Mouse (Mus musculus) macrophage (primary cell): ENCODE measurements around the gene Tmem199. TPM values are rescaled to one million over a fixed set of nuclear protein-coding genes. Genes with fewer than 3 reads are reported as not detected.

ENCODE experiments used
- H3K27ac ChIP-seq: fragments of 350-480 bp; formaldehyde crosslinking; 2 replicates; pipeline ENCODE4 v1.9.0; 2021
- H3K36me3 ChIP-seq: fragments of 350-480 bp; formaldehyde crosslinking; 2 replicates; pipeline ENCODE4 v1.9.0; 2021; ENCODE audit errors: inconsistent target
- H3K4me3 ChIP-seq: fragments of 350-480 bp; formaldehyde crosslinking; 2 replicates; pipeline ENCODE4 v1.9.0; 2021; ENCODE audit errors: inconsistent target
- H3K79me2 ChIP-seq: fragments of 350-480 bp; formaldehyde crosslinking; 2 replicates; pipeline ENCODE4 v1.9.0; 2021; ENCODE audit errors: inconsistent target
- WGBS: methylation state at CpG from one replicate; pipeline ENCODE4 v1.1.7; 2026; ENCODE audit warnings: inconsistent platforms; ENCODE audit not compliant: missing documents; 5-methylcytosine and 5-hydroxymethylcytosine counted together
- polyA plus RNA-seq: library from polyadenylated mRNA; stranded (reverse); fragments of 250-400 nt; gene quantifications from 3 replicates; pipeline ENCODE4 v1.2.4, GENCODE M21; 2018; ENCODE audit warnings: inconsistent platforms

Tmem199 gene
- polyA plus RNA-seq, 1 experiment from 2014 or later = 25.0 TPM

GRCm38 (mm10) chr11:78475289-78475688 lies 36.7 kb downstream of the Tmem199 start:
- no peaks in the 10 kb centered on the region for H3K36me3 ChIP-seq
- 21% methylated on average over 3 of the region's 3 CpGs for WGBS

GRCm38 (mm10) chr11:78471326-78472103 lies 40.5 kb downstream of the Tmem199 start:
- Histone ChIP-seq H3K27ac (no peak overlapping the region), H3K4me3 (no peak overlapping the region), H3K79me2 (no peaks in the 10 kb centered on the region), H3K36me3 (no peaks in the 10 kb centered on the region)
- WGBS = 91% methylated on average over 10 of the region's 10 CpGs

More at GRCm38 (mm10) chr11:78475289-78475688, 36.7 kb downstream of the Tmem199 start:
- Histone ChIP-seq H3K27ac (no peak overlapping the region), H3K79me2 (no peaks in the 10 kb centered on the region), H3K4me3 (no peak overlapping the region)

GRCm38 (mm10) chr11:78467932-78468331 lies 44.0 kb downstream of the Tmem199 start:
- Histone ChIP-seq H3K79me2 (no peaks in the 10 kb centered on the region), H3K27ac (no peak overlapping the region), H3K36me3 (no peaks in the 10 kb centered on the region), H3K4me3 (no peak overlapping the region)
- 71% methylated on average over 3 of the region's 3 CpGs for WGBS

- 91% methylated on average over 6 of the region's 7 CpGs for WGBS
- no peaks in the 10 kb centered on the region for H3K79me2 ChIP-seq
- H3K4me3 ChIP-seq = no peak overlapping the region
- H3K27ac ChIP-seq = no peak overlapping the region
- H3K36me3 ChIP-seq = no peaks in the 10 kb centered on the region
Measured at GRCm38 (mm10) chr11:78467515-78467914, 44.5 kb downstream of the Tmem199 start.

GRCm38 (mm10) chr11:78466242-78466912 lies 45.6 kb downstream of the Tmem199 start:
- WGBS = 83% methylated on average over 23 of the region's 23 CpGs
- Histone ChIP-seq H3K27ac (no peak overlapping the region), H3K4me3 (peak overlapping the region; percentile 41; the same call in 1 of the 2 replicates), H3K36me3 (no peaks in the 10 kb centered on the region), H3K79me2 (no peaks in the 10 kb centered on the region)

GRCm38 (mm10) chr11:78465568-78466180 lies 46.3 kb downstream of the Tmem199 start, which contains the start of gene Slc46a1:
Gene Slc46a1 (plus strand): TSS chr11:78465697.
- H3K79me2 ChIP-seq = no peaks in the 10 kb centered on the region
- WGBS = 1% methylated on average over 41 of the region's 41 CpGs
- peak within 1 kb of the TSS; percentile 41 for H3K4me3 ChIP-seq
- H3K27ac ChIP-seq = 0 out of 2 replicates have a peak within 1 kb of the TSS, but pooled peaks have one; percentile 12
- no peaks in the 10 kb centered on the region for H3K36me3 ChIP-seq

- Histone ChIP-seq H3K27ac (no peak overlapping the region), H3K4me3 (no peak overlapping the region), H3K79me2 (no peaks in the 10 kb centered on the region), H3K36me3 (no peaks in the 10 kb centered on the region)
- 56% methylated on average over 9 of the region's 9 CpGs for WGBS
Measured at GRCm38 (mm10) chr11:78465116-78465515, 46.9 kb downstream of the Tmem199 start.

- no peaks in the 10 kb centered on the region for H3K79me2 ChIP-seq
- H3K36me3 ChIP-seq = no peaks in the 10 kb centered on the region
- 83% methylated on average over 13 of the region's 13 CpGs for WGBS
- H3K4me3 ChIP-seq = no peak overlapping the region
- H3K27ac ChIP-seq = no peak overlapping the region
Measured at GRCm38 (mm10) chr11:78463286-78464036, 48.5 kb downstream of the Tmem199 start.

- no peaks in the 10 kb centered on the region for H3K79me2 ChIP-seq
- H3K4me3 ChIP-seq = no peak overlapping the region
- no peak overlapping the region for H3K27ac ChIP-seq
- no peaks in the 10 kb centered on the region for H3K36me3 ChIP-seq
- WGBS = 89% methylated on average over 4 of the region's 5 CpGs
Measured at GRCm38 (mm10) chr11:78462669-78463068, 49.3 kb downstream of the Tmem199 start.

GRCm38 (mm10) chr11:78461894-78462293 lies 50.1 kb downstream of the Tmem199 start:
- Histone ChIP-seq H3K4me3 (no peak overlapping the region), H3K27ac (no peak overlapping the region), H3K79me2 (no peaks in the 10 kb centered on the region), H3K36me3 (no peaks in the 10 kb centered on the region)
- 88% methylated on average over 1 of the region's 1 CpGs for WGBS

GRCm38 (mm10) chr11:78458740-78459139 lies 53.2 kb downstream of the Tmem199 start:
- no peaks in the 10 kb centered on the region for H3K79me2 ChIP-seq
- H3K27ac ChIP-seq = no peak overlapping the region
- no peak overlapping the region for H3K4me3 ChIP-seq
- WGBS = 13% methylated on average over 17 of the region's 17 CpGs
- H3K36me3 ChIP-seq = no peaks in the 10 kb centered on the region
